Mouse (Mus musculus): Measurements from ENCODE around the gene Klhdc3. TPM values are rescaled to one million over a fixed set of nuclear protein-coding genes. Genes with fewer than 3 reads are reported as not detected.

The Klhdc3 gene
- polyA plus RNA-seq, 1 experiment from 2014 or later = 143 TPM

DNA sequence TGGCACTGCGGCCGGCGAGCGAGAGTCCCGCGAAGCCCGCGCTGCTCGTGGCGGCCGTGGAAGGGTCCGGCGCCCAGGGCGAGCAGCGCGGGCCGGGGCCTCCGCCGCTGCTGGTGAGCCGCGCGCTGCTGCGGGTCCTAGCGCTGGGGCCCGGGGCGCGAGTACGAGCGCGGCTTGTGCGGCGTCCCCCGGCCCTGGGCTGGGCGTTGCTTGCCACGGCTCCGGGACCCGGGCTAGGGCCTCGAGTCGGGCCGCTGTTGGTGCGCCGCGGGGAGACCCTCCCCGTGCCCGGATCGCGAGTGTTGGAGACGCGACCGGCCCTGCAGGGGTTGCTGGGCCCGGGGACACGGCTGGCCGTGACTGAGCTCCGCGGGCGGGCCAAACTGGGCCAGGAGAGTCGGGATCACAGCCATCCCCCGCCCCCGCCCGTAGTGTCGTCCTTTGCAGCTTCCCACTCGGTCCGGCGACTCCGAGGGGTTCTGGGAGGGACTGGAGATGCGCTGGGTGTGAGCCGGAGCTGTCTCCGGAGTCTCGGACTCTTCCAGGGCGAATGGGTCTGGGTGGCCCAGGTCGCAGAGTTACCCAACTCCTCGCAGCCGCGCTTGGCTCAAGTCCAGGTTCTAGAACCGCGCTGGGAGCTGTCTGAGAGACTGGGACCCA is 31.0 kb upstream of the Klhdc3 start:
- Histone ChIP-seq H3K27ac (peak overlapping the region; percentile 88), H3K36me3 (peaks cover 40% of the 10 kb centered on the region), H3K4me1 (peaks cover 26% of the 10 kb centered on the region), H3K9me3 (replicated peaks) (no peaks in the 10 kb centered on the region), H3K4me3 (peak overlapping the region; percentile 94), H3K27me3 (ENCODE audit: low read depth, poor library complexity, severe bottlenecking) (no peaks in the 10 kb centered on the region)
- under 1% methylated on average over 76 of the region's 76 CpGs for WGBS
- DNase-seq (ENCODE audit: low spot score) = peak; percentile 43

DNA sequence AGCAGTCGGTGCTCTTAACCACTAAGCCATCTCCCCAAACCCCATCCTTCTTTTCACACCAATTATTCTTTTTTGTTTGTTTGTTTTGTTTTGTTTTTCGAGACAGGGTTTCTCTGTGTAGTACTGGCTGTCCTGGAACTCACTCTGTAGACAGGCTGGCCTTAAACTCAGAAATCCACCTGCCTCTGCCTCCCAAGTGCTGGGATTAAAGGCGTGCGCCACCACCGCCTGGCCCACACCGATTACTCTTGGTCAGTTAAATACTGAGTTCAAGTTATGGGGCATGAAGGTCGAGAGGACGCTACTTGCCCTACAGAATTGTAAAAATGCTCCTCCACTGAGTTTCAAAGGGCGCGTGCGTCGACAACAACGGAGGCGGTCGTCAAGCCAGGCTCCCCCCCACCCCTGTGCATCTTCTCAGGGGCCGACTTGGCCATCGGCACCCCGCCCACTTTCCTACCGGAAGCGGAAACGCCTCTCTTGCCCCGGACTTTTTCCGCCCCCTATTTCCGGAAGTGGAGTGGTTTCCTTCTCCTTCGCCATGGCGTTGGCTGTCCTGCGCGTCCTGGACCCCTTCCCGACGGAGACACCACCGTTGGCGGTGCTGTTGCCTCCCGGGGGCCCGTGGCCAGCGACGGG is 30.4 kb upstream of the Klhdc3 start, which contains the start of gene Pex6:
Pex6 (plus strand) TSS at position 505 of the 639 bp plus-strand sequence.
- WGBS = 8% methylated on average over 36 of the region's 36 CpGs
- Histone ChIP-seq H3K9me3 (replicated peaks) (no peaks in the 10 kb centered on the region), H3K4me1 (peaks cover 26% of the 10 kb centered on the region), H3K4me3 (peak within 1 kb of the TSS; percentile 94), H3K27ac (peak within 1 kb of the TSS; percentile 88), H3K27me3 (ENCODE audit: low read depth, poor library complexity, severe bottlenecking) (no peaks in the 10 kb centered on the region), H3K36me3 (peaks cover 33% of the 10 kb centered on the region)
- peak; percentile 97 for DNase-seq (ENCODE audit: low spot score)

DNA sequence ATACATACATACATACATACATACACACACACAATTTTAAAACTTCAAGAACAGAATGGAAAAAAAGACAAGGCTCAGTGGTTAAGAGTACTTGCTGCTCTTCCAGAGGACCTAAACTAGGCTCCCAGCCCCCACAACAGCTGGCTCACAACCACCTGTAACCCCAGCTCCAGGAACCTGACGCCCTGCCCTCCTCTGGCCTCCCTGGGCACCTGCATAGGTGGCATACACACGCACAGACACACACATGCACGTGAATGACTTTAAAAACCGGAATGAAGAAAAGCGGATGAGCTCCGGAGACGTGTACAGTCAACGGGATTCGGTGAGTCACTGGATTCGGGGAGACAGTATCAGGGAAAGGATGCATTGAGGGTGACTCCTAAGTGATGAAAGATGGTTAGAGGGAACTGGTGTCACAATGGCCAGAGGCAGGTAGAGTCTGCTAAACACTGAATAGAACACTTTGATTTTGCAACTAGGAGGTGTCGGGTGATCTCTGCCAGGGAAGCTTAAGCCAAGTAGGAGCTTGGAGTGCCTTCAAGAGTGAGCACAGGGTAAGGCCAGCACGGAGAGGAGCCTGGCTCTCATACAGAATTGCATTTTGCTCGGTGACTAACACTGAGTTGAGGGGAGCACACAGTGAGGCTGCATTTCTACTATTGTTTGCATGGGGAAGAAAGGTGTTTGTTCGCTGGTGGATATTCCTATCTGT is 25.8 kb upstream of the Klhdc3 start:
- no peak for DNase-seq (ENCODE audit: low spot score)
- H3K4me1 ChIP-seq = peaks cover 43% of the 10 kb centered on the region
- H3K27ac ChIP-seq = no peak overlapping the region
- H3K36me3 ChIP-seq = peaks cover 8% of the 10 kb centered on the region
- WGBS = 94% methylated on average over 14 of the region's 14 CpGs
- H3K9me3 ChIP-seq (replicated peaks) = no peaks in the 10 kb centered on the region
- no peaks in the 10 kb centered on the region for H3K27me3 ChIP-seq (ENCODE audit: low read depth, poor library complexity, severe bottlenecking)
- H3K4me3 ChIP-seq = no peak overlapping the region

DNA sequence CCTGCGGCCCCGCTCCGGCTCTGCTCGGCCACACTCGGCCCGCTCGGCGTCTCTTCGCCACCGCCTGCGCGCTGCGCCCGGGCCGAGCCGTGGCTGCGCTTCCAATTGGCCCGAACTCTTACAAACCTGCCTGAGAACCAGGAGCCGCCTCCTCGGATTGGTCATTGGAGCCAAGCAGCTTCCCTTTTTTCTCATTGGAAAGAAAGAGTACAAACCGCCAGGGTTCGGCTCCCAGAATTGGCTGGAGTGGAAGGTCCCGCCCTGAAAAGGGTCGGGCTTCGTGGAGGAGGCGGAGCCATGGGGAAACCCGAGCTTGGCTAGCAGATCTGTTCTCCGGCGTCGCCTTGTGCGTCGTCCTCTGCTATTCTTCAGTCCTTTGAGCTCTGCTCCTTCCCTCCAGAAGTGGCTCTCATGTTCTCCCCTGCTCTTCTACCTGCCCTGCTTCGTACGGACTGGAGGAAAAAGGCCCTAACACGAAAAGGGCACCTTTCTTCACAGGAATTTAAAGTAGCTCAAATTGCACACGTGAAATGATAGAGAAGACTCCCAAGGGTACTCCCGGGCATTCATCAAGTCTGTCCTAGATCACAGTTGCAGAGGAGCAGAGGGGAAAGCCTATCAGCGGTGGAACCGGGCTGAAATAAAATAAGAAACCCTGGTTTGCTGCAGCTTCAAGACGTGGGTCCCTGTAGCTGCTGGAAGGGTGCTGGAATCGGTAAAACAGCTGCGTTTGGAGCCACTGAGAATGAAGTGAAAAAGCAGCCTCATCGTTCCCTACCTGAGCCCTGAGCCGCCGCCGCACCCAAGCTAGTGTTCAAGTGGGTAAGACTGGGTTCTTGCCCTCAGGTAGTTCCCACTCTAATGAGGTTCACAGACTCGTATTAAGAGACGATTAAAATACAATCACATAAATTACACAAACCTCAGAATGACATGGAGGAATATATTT is 24.4 kb upstream of the Klhdc3 start, which contains the start of gene Ppp2r5d:
Ppp2r5d (minus strand) TSS at position 225 of the 949 bp plus-strand sequence.
- no peaks in the 10 kb centered on the region for H3K27me3 ChIP-seq (ENCODE audit: low read depth, poor library complexity, severe bottlenecking)
- peaks cover 22% of the 10 kb centered on the region for H3K36me3 ChIP-seq
- 2% methylated on average over 48 of the region's 48 CpGs for WGBS
- H3K9me3 ChIP-seq (replicated peaks) = no peaks in the 10 kb centered on the region
- peak within 1 kb of the TSS; percentile 95 for H3K4me3 ChIP-seq
- peaks cover 39% of the 10 kb centered on the region for H3K4me1 ChIP-seq
- H3K27ac ChIP-seq = peak within 1 kb of the TSS; percentile 94
- DNase-seq (ENCODE audit: low spot score) = peak; percentile 90

DNA sequence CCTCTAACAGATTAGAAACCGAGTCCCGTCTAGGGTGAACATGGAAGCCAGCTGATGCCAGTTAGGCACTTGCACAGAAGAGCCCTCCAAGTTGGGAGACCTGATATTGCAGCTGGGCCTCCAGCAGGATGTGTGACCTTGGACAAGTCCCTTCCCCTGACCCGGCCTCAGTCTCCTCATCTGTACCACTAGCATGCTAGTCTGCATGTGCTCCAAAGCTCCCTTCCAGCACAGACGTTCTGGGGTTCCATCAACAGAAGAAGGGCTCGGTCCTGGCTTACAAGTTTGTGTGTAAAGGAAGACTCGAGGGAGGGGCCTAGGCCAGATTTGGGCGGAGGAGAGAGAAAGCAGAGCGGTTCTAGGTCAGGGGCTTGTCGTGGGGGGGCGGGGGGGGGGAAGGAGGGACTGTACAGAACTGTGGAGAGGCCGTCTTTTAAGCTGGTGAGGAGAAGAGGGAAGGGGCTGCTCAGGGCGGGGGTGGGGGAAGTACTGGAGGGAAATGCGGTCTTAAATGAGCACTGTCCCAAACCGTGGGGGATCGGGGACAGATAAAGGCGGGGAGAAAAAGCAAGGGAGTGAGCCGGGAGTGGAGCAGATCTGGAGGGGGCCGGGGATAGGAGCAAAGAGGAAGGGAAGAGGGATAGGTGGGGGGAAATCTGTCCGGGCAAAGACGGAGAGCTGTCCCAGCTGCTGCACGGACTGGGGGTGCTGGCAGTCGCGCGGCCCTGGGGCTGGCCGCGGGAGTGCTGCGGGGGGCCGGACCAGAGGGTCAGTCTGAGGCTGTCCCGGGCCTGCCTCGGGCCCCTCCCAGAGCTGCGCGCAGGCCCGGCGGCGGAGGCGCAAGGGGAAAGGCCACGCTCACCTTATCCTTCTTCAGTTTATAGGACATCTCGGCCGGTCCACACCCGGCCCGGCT is 23.5 kb upstream of the Klhdc3 start:
- H3K9me3 ChIP-seq (replicated peaks) = no peaks in the 10 kb centered on the region
- H3K27ac ChIP-seq = peak overlapping the region; percentile 94
- 6% methylated on average over 41 of the region's 41 CpGs for WGBS
- peak overlapping the region; percentile 95 for H3K4me3 ChIP-seq
- H3K27me3 ChIP-seq (ENCODE audit: low read depth, poor library complexity, severe bottlenecking) = no peaks in the 10 kb centered on the region
- H3K4me1 ChIP-seq = peaks cover 39% of the 10 kb centered on the region
- DNase-seq (ENCODE audit: low spot score) = no peak
- peaks cover 31% of the 10 kb centered on the region for H3K36me3 ChIP-seq

DNA sequence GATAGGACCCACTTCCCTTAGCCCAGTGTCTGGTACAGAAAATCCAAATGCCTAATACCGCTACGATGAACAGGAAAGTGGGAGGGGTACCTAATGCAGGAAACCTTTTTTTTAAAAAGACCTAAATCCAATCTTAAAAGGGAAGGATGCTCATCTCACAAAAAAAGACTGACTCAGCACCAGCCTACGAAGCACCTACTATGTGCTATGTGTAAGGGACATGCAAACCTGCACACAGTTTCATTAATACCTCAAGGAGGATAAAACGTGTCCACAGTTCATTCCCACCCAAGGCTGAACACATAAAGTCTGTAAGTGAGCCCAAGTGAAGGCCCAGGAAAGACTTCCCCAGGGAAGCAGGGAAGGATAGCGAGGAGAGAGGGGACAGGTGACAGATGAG is 21.8 kb upstream of the Klhdc3 start:
- no peaks in the 10 kb centered on the region for H3K9me3 ChIP-seq (replicated peaks)
- H3K4me1 ChIP-seq = peaks cover 39% of the 10 kb centered on the region

DNA sequence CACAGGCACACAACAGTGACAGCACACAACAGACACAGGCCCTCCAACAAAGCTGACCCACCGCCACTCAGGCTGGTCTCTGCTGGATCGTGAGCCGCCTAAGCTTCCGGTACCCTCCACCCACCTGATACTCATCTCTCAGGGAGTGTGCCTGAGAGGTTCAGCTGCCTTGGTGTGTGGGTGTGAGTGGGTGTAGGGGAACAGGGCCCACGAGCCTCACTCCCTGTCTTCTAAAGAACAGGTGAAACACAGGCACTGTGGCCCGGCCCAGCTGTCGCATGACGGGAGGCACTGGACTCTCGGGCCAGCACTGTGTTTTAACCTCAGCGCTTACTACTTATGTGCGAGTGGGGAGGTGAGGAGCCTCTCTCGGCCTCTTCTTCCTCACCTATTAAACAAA is 21.4 kb upstream of the Klhdc3 start:
- H3K27me3 ChIP-seq (ENCODE audit: low read depth, poor library complexity, severe bottlenecking) = no peaks in the 10 kb centered on the region
- no peaks in the 10 kb centered on the region for H3K9me3 ChIP-seq (replicated peaks)
- H3K27ac ChIP-seq = peak overlapping the region; percentile 19; the same call in 1 of the 2 replicates
- peaks cover 52% of the 10 kb centered on the region for H3K36me3 ChIP-seq
- H3K4me3 ChIP-seq = peak overlapping the region; percentile 15; the same call in 1 of the 2 replicates
- H3K4me1 ChIP-seq = peaks cover 39% of the 10 kb centered on the region
- WGBS = 91% methylated on average over 12 of the region's 12 CpGs
- no peak for DNase-seq (ENCODE audit: low spot score)

More for the DNA sequence above, 21.8 kb upstream of the Klhdc3 start:
- Histone ChIP-seq H3K27me3 (ENCODE audit: low read depth, poor library complexity, severe bottlenecking) (no peaks in the 10 kb centered on the region), H3K36me3 (peaks cover 48% of the 10 kb centered on the region), H3K27ac (no peak overlapping the region), H3K4me3 (peak overlapping the region; percentile 95; the same call in 1 of the 2 replicates)
- DNase-seq (ENCODE audit: low spot score) = no peak
- 90% methylated on average over 5 of the region's 5 CpGs for WGBS

DNA sequence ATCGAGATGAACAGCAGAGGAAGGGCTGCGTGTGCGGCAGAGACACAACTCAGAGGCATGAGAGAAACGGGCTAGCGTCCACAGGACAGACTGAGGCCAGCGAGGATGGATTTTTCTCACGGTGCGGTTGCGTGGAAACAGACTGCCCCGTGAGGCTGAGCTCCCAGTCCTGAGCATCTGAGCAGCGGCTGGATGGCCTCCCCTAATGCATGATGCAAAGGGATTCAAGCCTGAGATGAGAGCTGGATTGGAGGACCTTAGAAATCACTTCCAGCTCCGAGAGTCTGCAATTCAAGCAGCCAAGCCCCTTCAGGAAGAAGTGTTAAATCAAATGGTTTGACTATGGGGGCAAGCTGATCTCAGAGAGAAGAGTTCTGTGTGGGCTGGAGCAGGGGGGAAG is 20.8 kb upstream of the Klhdc3 start:
- no peak for DNase-seq (ENCODE audit: low spot score)
- Histone ChIP-seq H3K36me3 (peaks cover 57% of the 10 kb centered on the region), H3K9me3 (replicated peaks) (no peaks in the 10 kb centered on the region), H3K27ac (no peak overlapping the region; the same call in 1 of the 2 replicates), H3K27me3 (ENCODE audit: low read depth, poor library complexity, severe bottlenecking) (no peaks in the 10 kb centered on the region), H3K4me1 (peaks cover 39% of the 10 kb centered on the region), H3K4me3 (peak overlapping the region; percentile 15; the same call in 1 of the 2 replicates)
- WGBS = 89% methylated on average over 12 of the region's 12 CpGs

DNA sequence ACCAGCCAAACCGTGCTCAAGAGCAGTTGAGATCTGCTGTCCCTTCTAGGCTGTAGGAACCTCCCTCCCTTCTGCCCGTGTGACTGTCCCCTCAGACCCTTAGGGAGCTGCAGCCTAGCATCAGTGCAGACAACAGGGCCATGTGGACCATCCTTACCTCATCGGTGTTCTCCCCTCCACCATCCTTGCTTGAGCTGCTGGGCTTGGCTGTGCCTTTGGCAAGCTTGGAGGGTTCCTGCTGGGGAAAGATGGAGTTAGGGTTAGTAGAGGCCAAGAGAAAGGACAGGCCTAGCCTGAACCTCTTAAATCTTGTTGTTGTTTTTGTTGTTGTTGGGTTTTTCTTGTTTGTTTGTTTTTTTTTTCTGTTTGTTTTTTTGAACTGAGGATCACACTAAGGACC is 19.2 kb upstream of the Klhdc3 start:
- peaks cover 71% of the 10 kb centered on the region for H3K36me3 ChIP-seq
- peaks cover 31% of the 10 kb centered on the region for H3K4me1 ChIP-seq
- no peaks in the 10 kb centered on the region for H3K9me3 ChIP-seq (replicated peaks)
- no peaks in the 10 kb centered on the region for H3K27me3 ChIP-seq (ENCODE audit: low read depth, poor library complexity, severe bottlenecking)
- H3K4me3 ChIP-seq = no peak overlapping the region
- no peak overlapping the region for H3K27ac ChIP-seq
- 78% methylated on average over 3 of the region's 3 CpGs for WGBS
- no peak for DNase-seq (ENCODE audit: low spot score)

DNA sequence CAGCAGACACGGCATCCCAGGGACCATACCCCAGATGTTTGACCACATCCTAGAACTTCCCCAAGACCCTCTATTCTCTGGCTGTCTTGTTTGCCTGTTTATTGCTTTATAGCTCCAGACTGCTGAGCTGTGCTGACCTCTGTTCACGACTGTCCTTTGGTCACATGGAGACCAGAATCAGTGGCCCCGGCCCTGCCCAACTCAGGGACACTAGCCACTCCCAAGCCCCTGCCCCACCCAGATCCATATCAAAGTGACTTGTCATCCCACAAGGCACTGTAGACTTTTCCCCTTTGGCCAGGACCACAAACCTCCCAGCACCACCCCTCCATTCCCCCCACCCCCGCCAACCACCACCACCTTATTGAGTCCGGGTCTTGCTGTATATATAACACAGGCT is 18.5 kb upstream of the Klhdc3 start:
- H3K4me1 ChIP-seq = peaks cover 30% of the 10 kb centered on the region
- 55% methylated on average over 5 of the region's 5 CpGs for WGBS
- peaks cover 78% of the 10 kb centered on the region for H3K36me3 ChIP-seq
- DNase-seq (ENCODE audit: low spot score) = no peak
- no peaks in the 10 kb centered on the region for H3K27me3 ChIP-seq (ENCODE audit: low read depth, poor library complexity, severe bottlenecking)
- H3K4me3 ChIP-seq = no peak overlapping the region
- H3K9me3 ChIP-seq (replicated peaks) = no peaks in the 10 kb centered on the region
- H3K27ac ChIP-seq = no peak overlapping the region

DNA sequence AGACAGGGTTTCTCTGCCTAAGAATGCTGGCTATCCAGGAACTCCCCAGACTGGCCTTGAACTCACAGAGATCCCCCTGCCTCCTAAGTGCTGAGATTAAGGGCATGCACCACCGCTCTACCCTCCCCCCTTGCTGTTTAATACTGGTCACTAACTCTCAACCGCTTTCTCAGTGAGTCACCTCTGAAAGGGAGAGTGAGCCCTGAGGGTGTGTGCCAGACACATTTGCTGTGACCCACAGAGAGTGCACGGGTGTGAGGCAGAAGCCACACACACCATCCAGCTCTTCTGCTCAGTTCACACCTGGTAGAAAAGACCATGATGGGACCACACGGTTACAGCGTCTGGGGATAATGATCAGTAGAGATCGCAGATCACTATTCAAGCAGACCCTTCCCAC is 17.8 kb upstream of the Klhdc3 start:
- peaks cover 23% of the 10 kb centered on the region for H3K4me1 ChIP-seq
- H3K36me3 ChIP-seq = peaks cover 85% of the 10 kb centered on the region
- no peak for DNase-seq (ENCODE audit: low spot score)
- no peaks in the 10 kb centered on the region for H3K9me3 ChIP-seq (replicated peaks)
- no peak overlapping the region for H3K4me3 ChIP-seq
- WGBS = 89% methylated on average over 6 of the region's 6 CpGs
- H3K27ac ChIP-seq = no peak overlapping the region
- H3K27me3 ChIP-seq (ENCODE audit: low read depth, poor library complexity, severe bottlenecking) = no peaks in the 10 kb centered on the region
